Mouse (Mus musculus) 3T3-L1 (cell line): ENCODE measurements around the gene Rbm38.

ENCODE experiments used
- DNase-seq: peaks from one replicate; pipeline ENCODE4 v3.0.0-alpha.2; 2015; ENCODE audit warnings: low read depth, low spot score

Gene Rbm38

GRCm38 (mm10) chr2:173020430-173020829 lies at the start of gene Rbm38:
Gene Rbm38, plus strand, starts transcription at chr2:173020498.
- no peak for DNase-seq

GRCm38 (mm10) chr2:172971865-172972264 lies 48.4 kb upstream of the Rbm38 start:
- DNase-seq: no peak

DNA sequence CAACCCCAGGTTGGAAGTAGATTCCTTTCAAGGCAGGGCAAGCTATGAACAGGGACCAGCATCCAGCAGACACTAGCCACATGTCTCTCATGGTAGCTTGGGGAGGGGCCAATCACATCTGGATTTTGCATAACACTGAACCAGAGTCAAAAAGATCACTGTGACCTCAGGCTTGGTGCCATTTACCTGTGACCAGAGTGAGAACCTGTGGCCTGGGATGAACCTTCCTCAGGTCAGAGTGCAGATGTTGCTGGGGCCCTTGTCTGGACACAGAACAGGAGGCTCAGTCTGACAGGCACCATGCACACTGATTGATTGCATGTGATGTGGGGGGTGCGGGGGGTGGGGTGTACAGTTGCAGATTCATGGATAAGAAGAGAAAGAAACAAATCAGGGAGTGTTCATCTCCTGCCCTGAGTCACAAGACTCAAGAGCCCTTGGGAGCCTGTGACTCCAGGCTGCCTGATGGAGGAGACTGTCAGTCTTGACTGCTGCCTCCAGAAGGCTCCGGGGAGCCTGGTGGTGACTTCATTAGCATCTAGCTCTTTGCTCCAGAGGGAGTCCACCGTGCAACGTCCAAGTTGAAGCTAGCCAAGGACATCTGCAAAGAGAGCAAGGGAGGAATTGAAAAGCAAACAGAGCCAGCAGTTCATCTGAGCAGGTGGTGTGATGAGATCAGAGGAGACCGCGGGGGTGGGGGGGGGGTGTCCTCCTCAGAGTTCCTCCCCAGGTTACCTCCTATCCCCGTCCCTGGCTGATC lies 46.3 kb upstream of the Rbm38 start:
- no peak for DNase-seq

- no peak for DNase-seq
Observed at GRCm38 (mm10) chr2:172974701-172975100, 45.6 kb upstream of the Rbm38 start.

DNA sequence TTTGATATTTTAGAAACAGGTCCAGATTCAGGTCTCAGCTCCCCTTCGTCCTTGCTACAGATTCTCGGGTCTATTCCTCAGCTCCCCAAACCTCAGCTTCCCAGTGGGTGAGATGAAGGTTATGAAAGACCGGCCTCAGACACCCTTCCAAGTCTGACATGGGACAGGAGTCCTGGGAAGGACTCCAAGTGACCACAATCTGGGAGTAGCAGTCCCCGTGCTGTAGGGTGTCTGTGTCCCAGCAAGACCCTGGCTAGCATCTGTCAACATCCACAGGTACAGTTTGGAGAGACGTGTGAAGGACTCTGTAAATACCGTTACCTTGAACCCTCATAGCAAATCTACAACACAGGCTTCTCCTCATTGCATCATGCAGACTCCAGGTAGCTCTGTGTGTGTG lies 45.1 kb upstream of the Rbm38 start:
- DNase-seq: no peak

DNA sequence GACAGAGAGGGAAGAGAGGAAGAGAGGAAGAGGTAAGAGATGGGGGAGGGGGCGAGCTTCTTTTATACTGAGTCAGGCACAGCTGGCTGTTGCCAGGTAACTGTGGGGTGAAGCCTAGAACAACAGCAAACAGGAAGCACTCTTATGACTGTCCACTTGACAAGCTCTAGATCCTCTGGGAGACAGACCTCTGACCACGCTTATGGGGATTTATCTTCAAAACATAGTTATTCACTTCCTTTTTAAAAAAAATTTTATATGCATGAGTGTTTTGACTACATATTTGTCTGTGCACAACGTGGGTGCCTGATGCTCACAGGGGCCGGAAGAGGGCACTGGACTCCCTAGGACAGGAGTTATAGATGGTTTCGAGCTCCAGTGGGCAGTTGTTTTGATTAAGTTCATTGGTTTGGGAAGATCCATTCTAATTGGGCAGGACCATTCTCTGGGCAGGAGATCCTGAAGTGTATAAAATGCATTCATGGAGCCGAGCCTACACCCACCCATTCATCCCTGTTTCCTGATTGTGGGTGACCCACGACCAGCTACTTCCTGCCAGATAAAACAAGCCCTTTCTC lies 43.5 kb upstream of the Rbm38 start:
- peak; percentile 61 for DNase-seq

DNA sequence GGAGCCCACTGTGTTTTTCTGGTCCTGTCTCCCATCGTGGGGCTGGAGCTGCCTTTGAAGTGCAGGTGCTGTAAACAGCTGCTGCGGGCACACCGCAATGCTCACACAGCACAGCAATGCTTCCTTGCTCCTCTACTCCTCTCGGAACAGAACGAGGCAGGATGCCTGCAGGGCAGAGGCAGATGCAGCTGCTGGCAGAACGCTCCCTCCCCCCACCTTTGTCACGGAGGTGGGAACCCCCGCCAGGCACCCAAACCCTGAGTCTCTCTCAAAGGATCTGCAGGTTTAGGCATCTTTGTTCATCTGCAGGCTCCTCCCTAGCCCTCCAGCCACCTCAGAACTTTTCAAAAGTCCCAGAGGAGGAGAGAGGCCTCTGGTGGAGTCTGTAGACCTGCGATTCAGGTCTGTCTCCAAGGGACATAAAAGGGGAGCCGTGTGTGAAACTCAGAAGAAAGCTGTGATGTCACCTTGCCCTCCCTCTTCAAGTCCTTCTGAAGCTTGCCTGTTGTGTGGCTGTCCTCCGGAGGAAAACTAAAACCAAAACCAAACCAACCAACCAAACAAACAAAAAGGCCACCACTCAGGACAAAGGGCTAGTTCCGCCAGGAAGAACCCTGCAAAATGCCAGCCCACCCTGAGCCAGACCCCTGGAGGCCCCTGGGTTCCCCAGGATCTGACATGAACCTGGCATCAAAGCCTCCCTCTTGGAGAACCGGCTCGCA lies 42.7 kb upstream of the Rbm38 start, which contains the start of gene Spo11:
Spo11 (plus strand) TSS at position 292 of the 722 bp plus-strand sequence.
- no peak for DNase-seq

GRCm38 (mm10) chr2:172978131-172978633 lies 42.1 kb upstream of the Rbm38 start:
- DNase-seq: no peak

- no peak for DNase-seq
Observed at GRCm38 (mm10) chr2:172979666-172980345, 40.5 kb upstream of the Rbm38 start.

- no peak for DNase-seq
Observed at GRCm38 (mm10) chr2:172982776-172983561, 37.3 kb upstream of the Rbm38 start.

GRCm38 (mm10) chr2:172990161-172990560 lies 30.1 kb upstream of the Rbm38 start:
- DNase-seq: no peak

DNA sequence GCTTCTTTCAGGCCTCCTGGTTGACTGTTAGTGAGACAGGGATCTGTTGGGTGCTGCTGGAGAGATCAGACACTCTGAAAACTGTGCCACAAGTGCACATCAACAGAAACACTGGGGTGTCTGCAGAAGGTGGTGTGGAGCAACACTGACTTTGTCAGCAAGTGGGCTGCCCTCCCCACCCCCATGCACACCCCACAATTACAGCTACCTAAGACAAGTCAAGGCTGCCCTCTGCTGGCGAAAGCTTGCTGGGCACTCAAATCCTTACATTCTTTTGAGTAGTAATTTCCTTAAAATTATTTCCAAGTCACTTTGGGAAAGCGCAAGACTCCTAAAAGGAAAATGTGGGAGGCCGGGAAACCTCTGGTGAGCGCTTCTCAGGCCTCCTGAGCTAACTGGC lies 24.1 kb upstream of the Rbm38 start:
- DNase-seq: peak; percentile 79

DNA sequence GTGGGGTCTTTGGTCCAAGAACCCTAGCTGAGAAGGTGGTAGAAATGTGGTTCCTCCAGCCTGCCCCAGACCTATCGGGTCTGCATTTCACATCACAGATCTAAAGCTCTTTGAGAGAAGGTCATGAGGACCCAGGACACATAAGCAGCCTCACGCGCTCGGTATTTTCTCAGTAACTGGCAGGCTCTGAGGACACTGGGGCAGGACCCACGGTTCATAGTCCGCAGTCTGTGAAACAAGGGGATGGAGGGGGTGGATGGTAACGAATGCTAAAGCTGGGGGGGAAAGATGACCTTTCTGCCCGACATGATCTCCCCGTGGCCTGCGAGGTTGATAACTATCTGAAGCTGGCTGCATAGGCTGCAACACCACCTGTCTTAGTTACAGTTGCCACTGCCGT lies 22.6 kb upstream of the Rbm38 start:
- DNase-seq: no peak

DNA sequence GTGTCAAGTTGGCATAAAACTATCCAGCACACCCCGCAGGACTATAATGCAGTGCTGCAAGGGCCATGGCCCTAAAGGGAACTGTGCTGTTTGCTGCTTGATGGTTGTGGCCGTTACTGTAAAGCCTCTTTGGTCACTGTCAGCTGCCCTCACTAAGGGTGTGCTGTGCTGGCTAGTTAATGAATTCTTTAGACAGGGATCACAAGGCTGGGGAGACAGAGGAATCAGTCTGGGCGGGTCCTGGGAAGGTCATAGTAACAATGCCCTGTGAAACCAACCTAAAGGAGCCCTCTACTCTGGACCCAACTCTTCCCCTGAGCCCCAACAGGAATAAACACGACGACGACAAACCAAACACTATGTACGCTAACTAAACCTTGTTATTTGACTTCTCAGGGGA lies 21.8 kb upstream of the Rbm38 start:
- no peak for DNase-seq

- DNase-seq: peak; percentile 97
Observed at GRCm38 (mm10) chr2:172999630-173000284, 20.5 kb upstream of the Rbm38 start, which contains the start of gene Rae1. Gene Rae1, plus strand, starts transcription at chr2:173000117.

GRCm38 (mm10) chr2:173000285-173000652 lies 20.0 kb upstream of the Rbm38 start:
- peak; percentile 69 for DNase-seq

DNA sequence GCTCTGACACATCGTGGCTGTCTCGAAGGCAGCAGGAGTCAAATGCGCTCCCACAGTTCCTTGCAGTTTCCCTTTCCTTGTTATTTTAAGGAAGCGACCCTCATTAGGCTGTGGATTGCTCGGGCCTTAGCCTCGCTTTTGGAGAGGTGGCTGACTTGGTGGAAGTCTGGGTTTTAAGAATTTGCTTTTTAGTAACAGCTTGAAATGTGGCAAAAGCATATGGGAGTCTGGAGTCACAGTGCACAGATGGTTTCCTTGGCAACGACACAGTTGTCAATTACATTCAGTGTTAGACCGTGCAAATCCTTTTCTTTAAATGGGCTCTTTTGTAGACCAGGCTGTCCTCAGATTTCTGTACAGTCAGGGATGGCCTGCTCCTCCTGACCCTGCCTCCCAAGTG lies 19.4 kb upstream of the Rbm38 start:
- DNase-seq: peak; percentile 47

DNA sequence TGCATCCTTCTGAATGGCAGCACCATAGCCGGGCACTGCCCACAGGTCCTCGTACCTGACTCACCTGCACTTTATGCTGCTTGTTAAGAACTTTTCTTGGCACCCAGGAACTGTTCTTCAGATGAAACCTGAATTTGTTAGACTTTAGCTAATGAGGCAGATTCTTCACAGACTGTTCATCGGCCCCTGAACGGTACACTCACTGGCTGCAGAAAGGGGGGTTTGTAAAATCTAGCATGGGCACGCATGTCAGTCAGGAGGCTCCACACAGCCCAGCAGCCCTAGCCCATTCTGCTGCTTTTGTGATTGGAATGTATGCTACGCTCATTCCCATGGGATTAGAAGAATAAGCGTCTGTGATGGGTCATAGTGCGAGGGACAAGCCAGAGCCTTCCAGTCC lies 16.6 kb upstream of the Rbm38 start:
- no peak for DNase-seq

DNA sequence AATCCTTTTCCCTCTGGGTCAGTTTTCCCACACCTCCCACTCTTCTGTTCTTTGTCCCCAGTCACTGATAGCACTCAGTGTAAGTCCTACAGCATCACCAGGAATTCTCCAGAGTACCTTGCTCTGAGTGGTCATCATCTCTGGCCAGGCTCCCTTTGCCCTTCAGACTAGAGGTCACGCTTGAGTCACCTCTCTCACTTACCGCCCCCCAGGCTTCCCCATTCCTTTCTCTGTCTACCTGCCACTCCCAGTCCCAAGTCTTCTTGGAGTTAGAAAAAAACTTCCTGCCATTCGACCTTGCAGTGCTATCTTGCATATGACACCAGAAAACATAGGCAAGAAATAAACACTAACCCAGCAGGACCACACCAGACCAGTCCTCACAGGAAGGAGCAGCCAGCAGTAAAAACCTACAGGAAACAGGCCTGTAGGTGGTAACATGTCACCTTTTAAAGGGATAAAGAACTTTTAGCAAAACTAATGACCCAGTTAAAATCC lies 10.0 kb upstream of the Rbm38 start:
- DNase-seq: no peak

DNA sequence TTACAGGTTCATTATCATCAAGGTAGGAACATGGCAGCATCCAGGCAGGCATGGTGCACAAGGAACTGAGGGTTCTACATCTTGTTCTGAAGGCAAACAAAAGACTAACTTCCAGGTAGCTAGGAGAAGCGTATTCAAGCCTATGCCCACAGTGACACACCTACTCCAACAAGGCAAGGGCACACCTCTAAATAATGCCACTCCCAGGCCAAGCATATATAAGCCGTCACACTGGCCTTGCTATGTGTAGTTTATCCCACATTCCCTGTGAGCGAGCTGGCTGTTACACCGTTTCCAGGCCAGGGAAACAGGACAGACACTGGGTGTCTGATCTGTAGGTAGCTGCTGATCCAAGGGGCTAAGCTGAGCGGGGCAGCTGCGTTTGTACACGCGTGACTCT lies 8.9 kb upstream of the Rbm38 start:
- no peak for DNase-seq
